Mouse (Mus musculus): ENCODE results near the gene Sh3glb1. TPM values are rescaled to one million over a fixed set of nuclear protein-coding genes. Genes with fewer than 3 reads are reported as not detected.

Sh3glb1 gene
- total RNA-seq, 2 experiments from 2014 or later = 303 to 325 TPM

- intact Hi-C loops (cut with DNase I) = no loop called here
- no peak for DNase-seq
Measured at GRCm38 (mm10) chr3:144717835-144718234, 2.3 kb downstream of the Sh3glb1 start.

- DNase-seq = no peak
- intact Hi-C loops (cut with DNase I) = no loop called here
Measured at GRCm38 (mm10) chr3:144717121-144717520, 3.0 kb downstream of the Sh3glb1 start.

GRCm38 (mm10) chr3:144715901-144716300 lies 4.2 kb downstream of the Sh3glb1 start:
- no peak for DNase-seq
- intact Hi-C loops (cut with DNase I) = no loop called here

GRCm38 (mm10) chr3:144715033-144715432 lies 5.1 kb downstream of the Sh3glb1 start:
- no peak for DNase-seq
- intact Hi-C loops (cut with DNase I) = no loop called here

- no peak for DNase-seq
- intact Hi-C loops (cut with DNase I) = no loop called here
Measured at GRCm38 (mm10) chr3:144714606-144715005, 5.5 kb downstream of the Sh3glb1 start.

- no peak for DNase-seq
- intact Hi-C loops (cut with DNase I) = no loop called here
Measured at GRCm38 (mm10) chr3:144714126-144714525, 6.0 kb downstream of the Sh3glb1 start.

- intact Hi-C loops (cut with DNase I) = no loop called here
Measured at GRCm38 (mm10) chr3:144711607-144712206, 8.4 kb downstream of the Sh3glb1 start.

GRCm38 (mm10) chr3:144708612-144709011 lies 11.5 kb downstream of the Sh3glb1 start:
- intact Hi-C loops (cut with DNase I) = no loop called here
- DNase-seq = no peak

More at GRCm38 (mm10) chr3:144711607-144712206, 8.4 kb downstream of the Sh3glb1 start:
- no peak for DNase-seq

- DNase-seq = no peak
- intact Hi-C loops (cut with DNase I) = no loop called here
Measured at GRCm38 (mm10) chr3:144703959-144704358, 16.2 kb downstream of the Sh3glb1 start.

- DNase-seq = no peak
- intact Hi-C loops (cut with DNase I) = no loop called here
Measured at GRCm38 (mm10) chr3:144698790-144699433, 21.2 kb downstream of the Sh3glb1 start.

- intact Hi-C loops (cut with DNase I) = no loop called here
Measured at GRCm38 (mm10) chr3:144697942-144698341, 22.2 kb downstream of the Sh3glb1 start.

GRCm38 (mm10) chr3:144697154-144697553 lies 23.0 kb downstream of the Sh3glb1 start:
- no peak for DNase-seq
- intact Hi-C loops (cut with DNase I) = no loop called here

More at GRCm38 (mm10) chr3:144697942-144698341, 22.2 kb downstream of the Sh3glb1 start:
- no peak for DNase-seq

GRCm38 (mm10) chr3:144694941-144695340 lies 25.2 kb downstream of the Sh3glb1 start:
- no peak for DNase-seq
- intact Hi-C loops (cut with DNase I) = no loop called here

GRCm38 (mm10) chr3:144694040-144694439 lies 26.1 kb downstream of the Sh3glb1 start:
- DNase-seq = no peak
- intact Hi-C loops (cut with DNase I) = no loop called here

- intact Hi-C loops (cut with DNase I) = loop anchor here (2.0 kb wide), 1 partner anchor 29 kb away; the partner anchor contains the start of gene Sh3glb1
- no peak for DNase-seq
Measured at GRCm38 (mm10) chr3:144692052-144692451, 28.1 kb downstream of the Sh3glb1 start.

GRCm38 (mm10) chr3:144689236-144689635 lies 30.9 kb downstream of the Sh3glb1 start:
- intact Hi-C loops (cut with DNase I) = no loop called here

GRCm38 (mm10) chr3:144688284-144688683 lies 31.9 kb downstream of the Sh3glb1 start:
- no peak for DNase-seq
- intact Hi-C loops (cut with DNase I) = no loop called here

More at GRCm38 (mm10) chr3:144689236-144689635, 30.9 kb downstream of the Sh3glb1 start:
- DNase-seq = peak in 1 of 2 experiments; percentile 17

GRCm38 (mm10) chr3:144687618-144688017 lies 32.5 kb downstream of the Sh3glb1 start:
- no peak for DNase-seq
- intact Hi-C loops (cut with DNase I) = no loop called here

- intact Hi-C loops (cut with DNase I) = no loop called here
- DNase-seq = no peak
Measured at GRCm38 (mm10) chr3:144686146-144686545, 34.0 kb downstream of the Sh3glb1 start.

GRCm38 (mm10) chr3:144683136-144683814 lies 36.9 kb downstream of the Sh3glb1 start:
- DNase-seq = no peak
- intact Hi-C loops (cut with DNase I) = no loop called here

- intact Hi-C loops (cut with DNase I) = no loop called here
- no peak for DNase-seq
Measured at GRCm38 (mm10) chr3:144681542-144681941, 38.6 kb downstream of the Sh3glb1 start.
